Mouse (Mus musculus) G1E (cell line): ENCODE data around the gene Plxna1. TPM values are rescaled to one million over a fixed set of nuclear protein-coding genes. Genes with fewer than 3 reads are reported as not detected.

Experiments used
- ATAC-seq: 2 replicates; pipeline ENCODE4 v1.8.0; 2016; ENCODE audit warnings: mild to moderate bottlenecking; ENCODE audit not compliant: insufficient number of reproducible peaks, poor library complexity, low FRiP score, severe bottlenecking; ENCODE audit errors: extremely low read depth
- DNase-seq: peaks from one replicate; pipeline ENCODE4 v3.0.0; 2012; ENCODE audit warnings: low spot score
- H3K27me3 ChIP-seq: 2 replicates; pipeline ENCODE4 v1.6.1; 2012; ENCODE audit warnings: mild to moderate bottlenecking, low read length, inconsistent platforms; ENCODE audit not compliant: insufficient read depth
- H3K36me3 ChIP-seq: replicated peaks from 2 replicates; pipeline ENCODE3; 2012; ENCODE audit warnings: mild to moderate bottlenecking, inconsistent platforms
- H3K4me1 ChIP-seq: 2 replicates; pipeline ENCODE4 v1.6.1; 2012; ENCODE audit warnings: low read depth, low read length, inconsistent platforms, mixed read lengths; ENCODE audit not compliant: insufficient read depth
- H3K4me3 ChIP-seq: 2 replicates; pipeline ENCODE4 v1.5.1; 2012; ENCODE audit warnings: low read depth, mild to moderate bottlenecking, inconsistent platforms, low read length, moderate library complexity, mixed read lengths
- H3K9me3 ChIP-seq: replicated peaks from 2 replicates; pipeline ENCODE4 v1.6.1; 2012; ENCODE audit warnings: inconsistent platforms
- CTCF ChIP-seq: IDR thresholded peaks from 2 replicates; pipeline ENCODE4 v1.5.1; 2012; ENCODE audit warnings: low read depth, low read length, inconsistent platforms, mixed read lengths
- GATA1 ChIP-seq: IDR thresholded peaks from 2 replicates; pipeline ENCODE4 v1.6.1; 2012; ENCODE audit warnings: borderline replicate concordance, low read length, inconsistent platforms, mixed read lengths
- GATA2 ChIP-seq: IDR thresholded peaks from 2 replicates; pipeline ENCODE4 v1.6.1; 2012; ENCODE audit warnings: low read depth, low read length, inconsistent platforms, borderline replicate concordance
- POLR2AphosphoS5 ChIP-seq: IDR thresholded peaks from 2 replicates; pipeline ENCODE4 v1.6.1; 2012; ENCODE audit warnings: low read depth, low read length, inconsistent platforms; ENCODE audit not compliant: insufficient replicate concordance
- TAL1 ChIP-seq: conservative IDR thresholded peaks from 2 replicates; pipeline ENCODE4 v1.6.1; 2012; ENCODE audit warnings: low read depth, low read length, inconsistent platforms, mixed read lengths
- polyA plus RNA-seq: library from polyadenylated mRNA; stranded (reverse); fragments of >175 nt; gene quantifications from 2 replicates; pipeline ENCODE4 v1.2.3, GENCODE M21; 2012
- total RNA-seq, 2 experiments: library from RNA; stranded (forward) in 1 of 2; stranded (reverse) in 1 of 2; fragments of 200-1000 nt in 1 of 2; fragments of >200 nt in 1 of 2; fragmentation: Nextera tagmentation in 1 of 2; gene quantifications; 2 replicates each; pipeline ENCODE4 v1.2.3; 2014 to 2017

Gene Plxna1
- total and polyA plus RNA-seq, 3 experiments: 5.9 to 17.0 (median 11.1) TPM

- no peak for ATAC-seq
- Histone ChIP-seq H3K36me3 (peaks cover 99% of the 10 kb centered on the region), H3K27me3 (no peaks in the 10 kb centered on the region), H3K4me1 (peaks cover 6% of the 10 kb centered on the region), H3K9me3 (no peaks in the 10 kb centered on the region), H3K4me3 (no peak overlapping the region)
- no peak for DNase-seq
- TF ChIP-seq GATA1 (no peak), TAL1 (no peak), CTCF (no peak), POLR2AphosphoS5 (no peak), GATA2 (no peak)
Measured at GRCm38 (mm10) chr6:89328634-89329033, 33.8 kb downstream of the Plxna1 start.

GRCm38 (mm10) chr6:89327746-89328491 lies 34.5 kb downstream of the Plxna1 start:
- Histone ChIP-seq H3K27me3 (no peaks in the 10 kb centered on the region), H3K4me3 (no peak overlapping the region), H3K9me3 (no peaks in the 10 kb centered on the region), H3K36me3 (peaks cover 99% of the 10 kb centered on the region), H3K4me1 (peaks cover 6% of the 10 kb centered on the region)
- no peak for TF ChIP-seq GATA2
- TF ChIP-seq GATA1: no peak
- no peak for TF ChIP-seq POLR2AphosphoS5
- no peak for TF ChIP-seq CTCF
- no peak for TF ChIP-seq TAL1
- no peak for DNase-seq
- ATAC-seq: no peak

GRCm38 (mm10) chr6:89324842-89325241 lies 37.6 kb downstream of the Plxna1 start:
- Histone ChIP-seq H3K4me1 (peaks cover 6% of the 10 kb centered on the region), H3K9me3 (no peaks in the 10 kb centered on the region), H3K27me3 (no peaks in the 10 kb centered on the region), H3K36me3 (peaks cover 99% of the 10 kb centered on the region), H3K4me3 (no peak overlapping the region; the same call in 1 of the 2 replicates)
- peak; percentile 19 for DNase-seq
- TF ChIP-seq GATA1 (no peak), GATA2 (no peak), TAL1 (0 out of 2 replicates have a peak, but pooled peaks have one; percentile 11), CTCF (no peak), POLR2AphosphoS5 (no peak)
- ATAC-seq: no peak

- Histone ChIP-seq H3K4me1 (no peaks in the 10 kb centered on the region), H3K9me3 (no peaks in the 10 kb centered on the region), H3K27me3 (peaks cover 22% of the 10 kb centered on the region), H3K4me3 (no peak overlapping the region), H3K36me3 (peaks cover 42% of the 10 kb centered on the region)
- no peak for TF ChIP-seq GATA1
- no peak for TF ChIP-seq POLR2AphosphoS5
- no peak for TF ChIP-seq CTCF
- no peak for TF ChIP-seq TAL1
- TF ChIP-seq GATA2: no peak
- no peak for DNase-seq
- ATAC-seq: no peak
Measured at GRCm38 (mm10) chr6:89315263-89315662, 47.2 kb downstream of the Plxna1 start.

GRCm38 (mm10) chr6:89311518-89311917 lies 50.9 kb downstream of the Plxna1 start:
- Histone ChIP-seq H3K4me3 (no peak overlapping the region), H3K27me3 (peaks cover 34% of the 10 kb centered on the region), H3K4me1 (no peaks in the 10 kb centered on the region; the same call in 1 of the 2 replicates), H3K36me3 (peaks cover 5% of the 10 kb centered on the region), H3K9me3 (no peaks in the 10 kb centered on the region)
- TF ChIP-seq CTCF: no peak
- TF ChIP-seq GATA2: no peak
- TF ChIP-seq TAL1: no peak
- no peak for TF ChIP-seq GATA1
- TF ChIP-seq POLR2AphosphoS5: no peak
- ATAC-seq (no peak), DNase-seq (no peak)

GRCm38 (mm10) chr6:89310236-89310635 lies 52.2 kb downstream of the Plxna1 start:
- DNase-seq (no peak), ATAC-seq (no peak)
- Histone ChIP-seq H3K27me3 (peaks cover 34% of the 10 kb centered on the region), H3K4me1 (no peaks in the 10 kb centered on the region; the same call in 1 of the 2 replicates), H3K9me3 (0 out of 2 replicates have a peak, but pooled peaks cover 2% of the 10 kb centered on the region), H3K4me3 (no peak overlapping the region), H3K36me3 (no peaks in the 10 kb centered on the region)
- TF ChIP-seq GATA2: no peak
- TF ChIP-seq CTCF: no peak
- TF ChIP-seq POLR2AphosphoS5: no peak
- no peak for TF ChIP-seq GATA1
- TF ChIP-seq TAL1: no peak
